Mouse (Mus musculus): ENCODE results near the gene Lrrc75b. TPM values are rescaled to one million over a fixed set of nuclear protein-coding genes. Genes with fewer than 3 reads are reported as not detected.

Gene Lrrc75b
- polyA plus RNA-seq, 1 experiment, result 8.9 TPM

DNA sequence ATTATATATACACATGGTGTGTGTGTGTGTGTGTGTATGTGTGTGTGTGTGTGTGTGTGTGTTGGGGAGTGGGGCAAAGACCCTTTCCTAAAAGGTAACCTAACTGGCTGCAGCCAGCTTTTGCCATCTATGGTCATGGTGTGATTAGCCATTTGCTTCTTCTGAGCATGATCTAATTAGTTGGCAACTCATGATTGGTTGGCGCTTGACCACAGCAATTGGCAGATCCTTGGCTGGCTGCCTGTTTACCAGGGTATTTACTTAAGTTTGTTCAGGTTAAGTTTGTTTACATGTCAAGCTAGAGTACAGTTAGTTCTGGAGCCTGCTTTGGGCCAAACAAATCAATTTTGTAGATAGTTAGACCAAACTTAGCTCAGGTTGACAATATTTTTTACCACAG lies 58.5 kb downstream of the Lrrc75b start:
- Histone ChIP-seq H3K4me1 (ENCODE audit: control insufficient read depth, insufficient read depth, low read length) (no peaks in the 10 kb centered on the region), H3K27ac (ENCODE audit: insufficient read depth, low read length) (no peak overlapping the region), H3K4me3 (ENCODE audit: insufficient read depth, low read length) (no peak overlapping the region)
- TF ChIP-seq CTCF (IDR thresholded peaks at IDR 0.05; ENCODE audit: extremely low read depth, insufficient read depth, low read length) (no peak), POLR2A (IDR thresholded peaks at IDR 0.05; ENCODE audit: extremely low read depth, insufficient read depth, low read length) (no peak)

DNA sequence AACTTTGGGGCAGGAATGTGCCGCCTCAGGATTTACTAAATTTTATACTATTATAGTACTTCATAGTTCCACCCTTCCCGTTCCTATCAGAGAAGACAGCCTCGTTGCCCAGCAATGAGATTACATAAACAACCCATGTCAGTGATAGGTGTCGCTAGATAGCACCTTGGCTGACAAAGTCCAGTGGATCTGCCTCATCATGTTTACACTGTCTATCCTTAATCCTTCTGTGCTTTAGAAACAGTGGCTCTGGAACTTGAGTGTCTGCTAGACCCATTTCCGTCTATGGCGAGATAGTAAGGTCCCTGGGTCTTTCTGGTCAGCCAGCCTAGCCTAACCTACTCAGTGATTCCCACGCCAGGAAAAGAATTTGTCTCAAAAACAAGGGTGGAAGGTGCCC lies 59.8 kb downstream of the Lrrc75b start:
- no peak overlapping the region for H3K27ac ChIP-seq (ENCODE audit: insufficient read depth, low read length)
- no peak for TF ChIP-seq POLR2A (IDR thresholded peaks at IDR 0.05; ENCODE audit: extremely low read depth, insufficient read depth, low read length)
- H3K4me3 ChIP-seq (ENCODE audit: insufficient read depth, low read length), result no peak overlapping the region
- no peaks in the 10 kb centered on the region for H3K4me1 ChIP-seq (ENCODE audit: control insufficient read depth, insufficient read depth, low read length)

Other genes starting within 250 kb of the Lrrc75b start
- gene Adora2a, start 243.5 kb downstream of the Lrrc75b start, polyA plus RNA-seq (2012; rRNA removed), result 2.8 and 37.2 TPM in 2 replicates
- gene Upb1, start 159.2 kb downstream of the Lrrc75b start, polyA plus RNA-seq (2012; rRNA removed), result 0.31 TPM in 1 of 2 replicates, not detected in the other
- 43.7 and 44.6 TPM in 2 replicates for gene Snrpd3, start 42.8 kb downstream of the Lrrc75b start, polyA plus RNA-seq (2012; rRNA removed)
- 14.3 and 16.0 TPM in 2 replicates for gene Gucd1, start 42.4 kb downstream of the Lrrc75b start, polyA plus RNA-seq (2012; rRNA removed)
- 3.8 and 4.7 TPM in 2 replicates for gene Ggt1, start 1.3 kb upstream of the Lrrc75b start, polyA plus RNA-seq (2012; rRNA removed)
- gene Ggt5, start 29.0 kb upstream of the Lrrc75b start, polyA plus RNA-seq (2012; rRNA removed), result 4.9 and 5.8 TPM in 2 replicates
- gene Susd2, start 83.7 kb upstream of the Lrrc75b start, polyA plus RNA-seq (2012; rRNA removed), result 8.9 and 10.9 TPM in 2 replicates
- 55.0 and 57.8 TPM in 2 replicates for gene Cabin1, start 204.0 kb upstream of the Lrrc75b start, polyA plus RNA-seq (2012; rRNA removed)
- gene Ddt, start 213.1 kb upstream of the Lrrc75b start, polyA plus RNA-seq (2012; rRNA removed), result 85.2 and 90.3 TPM in 2 replicates
- not detected in 2 replicates for gene Gm20441, start 220.6 kb upstream of the Lrrc75b start, polyA plus RNA-seq (2012; rRNA removed)
- 4.1 and 4.7 TPM in 2 replicates for gene Gstt3, start 221.1 kb upstream of the Lrrc75b start, polyA plus RNA-seq (2012; rRNA removed)
- 28.9 and 31.7 TPM in 2 replicates for gene Gstt1, start 238.3 kb upstream of the Lrrc75b start, polyA plus RNA-seq (2012; rRNA removed)